Mouse (Mus musculus) cortical plate, adult 2 months (tissue): ENCODE measurements around the gene Defb22. TPM values are rescaled to one million over a fixed set of nuclear protein-coding genes. Genes with fewer than 3 reads are reported as not detected.

Source experiments
- H3K27ac ChIP-seq: fragments of 200-500 bp; 2 replicates; pipeline ENCODE4 v1.5.1; 2012; ENCODE audit warnings: low read length, control low read depth, inconsistent platforms; ENCODE audit not compliant: insufficient read depth
- H3K4me1 ChIP-seq: fragments of 200-500 bp; 2 replicates; pipeline ENCODE4 v1.6.1; 2011; ENCODE audit warnings: low read length; ENCODE audit not compliant: control insufficient read depth, insufficient read depth
- H3K4me3 ChIP-seq: fragments of 200-500 bp; 2 replicates; pipeline ENCODE4 v1.5.1; 2011; ENCODE audit warnings: mild to moderate bottlenecking, low read length, control low read depth; ENCODE audit not compliant: insufficient read depth
- CTCF ChIP-seq: fragments of 200-500 bp; IDR thresholded peaks from 2 replicates; pipeline ENCODE4 v1.5.1; 2011; ENCODE audit warnings: mild to moderate bottlenecking, control low read depth, low read length; ENCODE audit not compliant: insufficient read depth; ENCODE audit errors: extremely low read depth
- POLR2A ChIP-seq: fragments of 200-500 bp; IDR thresholded peaks from 2 replicates; pipeline ENCODE4 v1.6.1; 2011; ENCODE audit warnings: mild to moderate bottlenecking, low read length, control low read depth; ENCODE audit not compliant: insufficient read depth; ENCODE audit errors: extremely low read depth
- polyA plus RNA-seq: library from polyadenylated mRNA; depleted of rRNA; stranded (reverse); fragments of >200 nt; gene quantifications from 2 replicates; pipeline ENCODE4 v1.2.3, GENCODE M21; 2012; rRNA removed

Gene Defb22
- polyA plus RNA-seq, 1 experiment: not detected

DNA sequence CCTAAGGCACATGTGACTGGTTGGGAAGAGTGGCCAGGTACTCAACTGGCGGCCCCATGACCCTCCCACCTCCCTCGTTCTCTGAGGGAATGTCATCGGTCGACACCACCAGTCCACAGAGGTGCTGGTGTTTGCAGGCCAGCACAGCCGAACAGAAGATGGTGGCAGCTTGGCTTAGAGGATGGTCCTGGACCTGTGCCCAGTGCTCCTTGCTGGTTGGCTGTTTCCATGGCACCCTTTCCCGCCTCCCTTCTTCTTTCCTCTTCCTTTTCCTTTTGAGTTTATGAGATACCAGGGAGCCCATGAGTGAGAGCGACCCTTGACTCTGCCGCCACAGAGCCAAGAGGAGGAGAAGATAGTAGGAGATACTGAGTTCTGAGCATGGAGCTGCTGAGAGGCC, 46.7 kb downstream of the Defb22 start:
- no peak overlapping the region for H3K27ac ChIP-seq
- no peak for TF ChIP-seq POLR2A
- TF ChIP-seq CTCF: no peak

DNA sequence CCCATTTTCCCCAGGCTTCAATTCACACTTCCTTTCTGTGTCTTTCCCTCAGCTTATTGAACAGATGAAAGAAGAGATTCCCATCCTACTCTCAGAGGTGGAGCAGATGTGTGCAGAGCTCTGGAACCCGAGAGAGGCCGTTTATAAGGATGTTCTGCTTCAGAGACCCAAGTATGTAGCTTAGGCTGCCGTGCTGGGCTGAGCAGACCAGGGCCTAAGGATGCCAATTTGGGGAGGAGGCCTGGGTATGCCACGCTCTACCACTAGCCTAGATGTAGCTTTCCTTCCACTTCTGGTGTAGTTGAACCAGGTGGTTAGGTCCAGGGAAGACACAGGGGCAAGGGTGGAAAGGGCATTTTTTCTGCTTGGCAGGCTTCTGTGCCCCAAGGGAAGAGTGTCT, 47.6 kb downstream of the Defb22 start:
- H3K27ac ChIP-seq: no peak overlapping the region
- no peak overlapping the region for H3K4me3 ChIP-seq
- TF ChIP-seq CTCF: no peak
- no peak for TF ChIP-seq POLR2A
- H3K4me1 ChIP-seq: no peaks in the 10 kb centered on the region

More for the DNA sequence above, 46.7 kb downstream of the Defb22 start:
- H3K4me1 ChIP-seq: no peaks in the 10 kb centered on the region
- no peak overlapping the region for H3K4me3 ChIP-seq

DNA sequence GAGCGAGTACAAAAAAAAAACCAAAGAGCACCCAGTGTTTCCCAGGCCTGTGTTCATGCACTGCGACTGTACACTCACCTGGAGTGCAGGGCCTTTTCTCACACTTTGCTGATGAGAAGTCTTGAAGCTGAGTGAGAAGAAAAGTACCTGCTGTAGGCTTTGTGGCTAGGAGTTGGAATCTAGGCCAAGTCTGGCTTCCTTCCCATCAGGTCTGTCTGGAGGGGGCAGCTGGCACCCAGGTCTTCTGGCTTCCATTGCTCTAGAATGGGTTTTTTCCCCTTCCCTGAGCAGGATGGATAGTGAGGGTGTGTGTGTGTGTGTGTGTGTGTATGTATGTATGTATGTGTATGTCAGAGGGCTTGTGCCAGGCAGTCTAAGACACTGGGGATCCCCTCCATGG, 50.1 kb downstream of the Defb22 start:
- TF ChIP-seq CTCF (no peak), POLR2A (no peak)
- H3K4me1 ChIP-seq: no peaks in the 10 kb centered on the region
- H3K27ac ChIP-seq: no peak overlapping the region
- H3K4me3 ChIP-seq: no peak overlapping the region

DNA sequence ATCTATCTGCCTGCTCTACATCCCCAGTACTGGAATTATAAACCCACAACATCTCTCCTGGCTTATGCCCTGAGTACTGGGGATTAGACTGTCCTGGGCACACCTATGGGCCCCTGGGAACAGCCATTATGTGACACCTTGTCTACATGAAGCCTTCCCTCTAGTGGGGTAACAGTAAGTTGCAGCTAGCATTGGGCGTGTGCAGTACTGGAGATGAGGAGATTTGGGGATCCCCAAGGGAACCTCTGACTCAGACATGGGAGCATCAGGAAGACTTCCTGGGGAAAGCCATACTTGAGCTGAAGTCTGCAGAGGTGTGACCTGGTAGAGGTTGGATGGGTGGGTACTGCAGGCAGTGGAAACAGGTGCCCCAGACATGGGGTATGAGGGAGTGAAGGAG, 51.0 kb downstream of the Defb22 start:
- no peak overlapping the region for H3K27ac ChIP-seq
- H3K4me1 ChIP-seq: no peaks in the 10 kb centered on the region
- no peak overlapping the region for H3K4me3 ChIP-seq
- no peak for TF ChIP-seq POLR2A
- no peak for TF ChIP-seq CTCF

DNA sequence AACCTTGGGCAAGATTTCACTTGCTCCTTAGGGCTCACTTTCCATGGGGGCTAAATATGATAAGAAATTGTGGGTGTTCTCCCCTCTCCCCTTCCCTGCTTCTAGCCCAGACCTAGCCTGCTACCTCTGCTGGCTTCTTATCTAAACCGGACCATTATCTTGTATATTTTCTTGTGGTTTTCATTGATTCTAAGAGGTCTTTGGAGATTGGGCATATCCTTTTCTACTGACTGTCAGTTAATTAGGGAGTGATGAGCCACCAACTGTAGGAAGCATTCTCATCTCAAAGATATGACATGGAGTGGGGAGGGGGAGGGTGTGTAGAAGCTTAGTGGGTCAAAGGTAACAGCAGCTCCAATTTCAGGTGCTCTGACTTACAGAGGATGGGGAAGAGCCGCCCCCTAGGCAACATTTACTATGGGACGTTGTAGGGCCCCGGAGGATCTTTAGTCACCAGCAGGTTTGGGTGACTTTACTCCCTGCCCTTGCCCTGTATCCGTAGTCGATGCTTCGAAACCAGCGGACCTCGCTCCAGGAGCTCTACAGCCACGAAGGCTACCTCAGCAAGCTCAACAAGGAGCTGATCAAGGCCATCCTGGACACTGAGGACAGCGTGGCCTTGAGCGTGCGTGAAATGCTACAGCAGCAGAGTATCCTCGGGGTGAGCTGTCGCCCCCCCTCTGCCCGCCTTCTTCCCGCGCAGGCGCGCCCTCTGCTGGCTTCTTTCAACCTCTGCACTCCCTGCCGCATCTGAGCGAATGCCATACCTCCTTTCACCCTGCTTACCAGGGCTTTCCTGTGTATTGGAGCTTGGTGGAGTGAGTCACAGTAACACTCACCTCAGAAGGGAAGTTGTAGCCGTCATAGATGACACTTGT, 52.7 kb downstream of the Defb22 start:
- no peak overlapping the region for H3K27ac ChIP-seq
- H3K4me1 ChIP-seq: no peaks in the 10 kb centered on the region
- peak; percentile 69 for TF ChIP-seq CTCF
- no peak for TF ChIP-seq POLR2A
- H3K4me3 ChIP-seq: peak overlapping the region; percentile 28

DNA sequence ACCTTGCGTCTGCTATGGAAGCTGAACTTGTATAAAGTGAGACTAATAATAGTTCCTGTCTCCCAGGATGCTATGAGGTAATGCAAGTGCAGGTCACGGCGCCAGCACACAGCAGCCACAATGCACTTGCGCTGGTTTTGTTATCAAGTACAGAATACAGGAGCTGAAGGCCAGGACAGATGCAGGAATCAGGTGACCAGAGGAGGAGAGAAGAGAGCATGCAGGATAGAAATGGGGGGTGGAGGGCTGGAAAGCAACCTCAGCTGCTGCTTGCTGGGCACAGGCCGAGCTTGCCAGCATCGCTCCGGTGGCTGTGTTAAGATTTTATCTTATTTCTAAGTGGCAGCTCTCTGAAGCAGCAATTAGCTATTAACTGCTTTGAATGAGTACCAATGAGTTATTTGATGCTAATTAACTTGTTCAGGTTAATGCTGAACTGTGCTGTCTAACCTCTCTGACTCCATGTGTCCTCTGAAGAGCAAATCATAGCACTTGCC, 53.5 kb downstream of the Defb22 start:
- no peak for TF ChIP-seq POLR2A
- no peak for TF ChIP-seq CTCF
- Histone ChIP-seq H3K27ac (no peak overlapping the region), H3K4me3 (no peak overlapping the region), H3K4me1 (no peaks in the 10 kb centered on the region)

Other genes with a start within 250 kb of the Defb22 start
- gene Tbc1d20, start 196.3 kb downstream of the Defb22 start, polyA plus RNA-seq: 41.4 and 44.7 TPM in 2 replicates
- 197 and 210 TPM in 2 replicates for gene Rbck1, start 157.5 kb downstream of the Defb22 start, polyA plus RNA-seq
- 0.40 and 0.61 TPM in 2 replicates for gene Trib3, start 146.1 kb downstream of the Defb22 start, polyA plus RNA-seq
- gene Nrsn2, start 113.5 kb downstream of the Defb22 start, polyA plus RNA-seq: 72.3 and 81.3 TPM in 2 replicates
- 17.0 and 18.6 TPM in 2 replicates for gene Sox12, start 92.1 kb downstream of the Defb22 start, polyA plus RNA-seq
- 6.5 and 7.1 TPM in 2 replicates for gene Zcchc3, start 75.1 kb downstream of the Defb22 start, polyA plus RNA-seq
- gene 6820408C15Rik, start 74.6 kb downstream of the Defb22 start, polyA plus RNA-seq: 2.8 and 3.7 TPM in 2 replicates
- gene Defb23, start 25.5 kb downstream of the Defb22 start, polyA plus RNA-seq: not detected in 2 replicates
- 0.56 TPM in 1 of 2 replicates, not detected in the other for gene Defb20, start 13.1 kb downstream of the Defb22 start, polyA plus RNA-seq
- gene Defb26, start 21.6 kb upstream of the Defb22 start, polyA plus RNA-seq: not detected in 2 replicates
- gene Defb28, start 28.1 kb upstream of the Defb22 start, polyA plus RNA-seq: not detected in 2 replicates
- not detected in 2 replicates for gene Defb29, start 50.0 kb upstream of the Defb22 start, polyA plus RNA-seq
- not detected in 2 replicates for gene Gm17416, start 79.2 kb upstream of the Defb22 start, polyA plus RNA-seq
- gene Defb21, start 82.6 kb upstream of the Defb22 start, polyA plus RNA-seq: not detected in 2 replicates
- gene Defb19, start 90.2 kb upstream of the Defb22 start, polyA plus RNA-seq: not detected in 2 replicates
- gene Defb45, start 109.3 kb upstream of the Defb22 start, polyA plus RNA-seq: not detected in 2 replicates
- not detected in 2 replicates for gene Defb36, start 114.2 kb upstream of the Defb22 start, polyA plus RNA-seq
- not detected in 2 replicates for gene Defb25, start 132.9 kb upstream of the Defb22 start, polyA plus RNA-seq
- gene Rem1, start 136.8 kb upstream of the Defb22 start, polyA plus RNA-seq: 0.78 and 0.90 TPM in 2 replicates
- gene H13, start 179.3 kb upstream of the Defb22 start, polyA plus RNA-seq: 65.9 and 68.4 TPM in 2 replicates
- gene Mcts2, start 196.9 kb upstream of the Defb22 start, polyA plus RNA-seq: 20.0 and 21.5 TPM in 2 replicates
- 74.2 and 81.0 TPM in 2 replicates for gene Id1, start 246.1 kb upstream of the Defb22 start, polyA plus RNA-seq